Mouse (Mus musculus) right cerebral cortex, postnatal 10 days (tissue): ENCODE data around the gene Map3k7cl.

Source experiments
- DNase-seq, 2 experiments: peaks; one replicate each; pipeline ENCODE4 v3.0.0; 2021; ENCODE audit warnings: low spot score in 2 of 2

The Map3k7cl gene

GRCm38 (mm10) chr16:87585548-87586262 lies 32.6 kb downstream of the Map3k7cl start:
- DNase-seq, result no peak

- DNase-seq, result no peak
Observed at GRCm38 (mm10) chr16:87587843-87588242, 34.7 kb downstream of the Map3k7cl start.

GRCm38 (mm10) chr16:87594145-87594544 lies 41.0 kb downstream of the Map3k7cl start:
- no peak for DNase-seq

- no peak for DNase-seq
Observed at GRCm38 (mm10) chr16:87595149-87595548, 42.0 kb downstream of the Map3k7cl start.

GRCm38 (mm10) chr16:87602717-87603526 lies 49.8 kb downstream of the Map3k7cl start:
- no peak for DNase-seq

- DNase-seq, result no peak
Observed at GRCm38 (mm10) chr16:87604002-87604401, 50.9 kb downstream of the Map3k7cl start.

GRCm38 (mm10) chr16:87604883-87605282 lies 51.8 kb downstream of the Map3k7cl start:
- DNase-seq, result no peak

GRCm38 (mm10) chr16:87607383-87607782 lies 54.3 kb downstream of the Map3k7cl start:
- DNase-seq, result no peak

GRCm38 (mm10) chr16:87607959-87608358 lies 54.8 kb downstream of the Map3k7cl start:
- DNase-seq, result no peak

GRCm38 (mm10) chr16:87610142-87610541 lies 57.0 kb downstream of the Map3k7cl start:
- no peak for DNase-seq

GRCm38 (mm10) chr16:87610556-87611295 lies 57.6 kb downstream of the Map3k7cl start:
- DNase-seq, result no peak

GRCm38 (mm10) chr16:87611420-87611819 lies 58.3 kb downstream of the Map3k7cl start:
- DNase-seq, result no peak

- no peak for DNase-seq
Observed at GRCm38 (mm10) chr16:87612218-87612838, 59.2 kb downstream of the Map3k7cl start.

GRCm38 (mm10) chr16:87617377-87617776 lies 64.2 kb downstream of the Map3k7cl start:
- no peak for DNase-seq

- no peak for DNase-seq
Observed at GRCm38 (mm10) chr16:87621246-87621645, 68.1 kb downstream of the Map3k7cl start.

GRCm38 (mm10) chr16:87623881-87624280 lies 70.8 kb downstream of the Map3k7cl start:
- DNase-seq, result no peak

- no peak for DNase-seq
Observed at GRCm38 (mm10) chr16:87624937-87625336, 71.8 kb downstream of the Map3k7cl start.

GRCm38 (mm10) chr16:87625341-87625740 lies 72.2 kb downstream of the Map3k7cl start:
- peak; percentile 29 to 33 for DNase-seq

- no peak for DNase-seq
Observed at GRCm38 (mm10) chr16:87625816-87626215, 72.7 kb downstream of the Map3k7cl start.

- DNase-seq, result no peak
Observed at GRCm38 (mm10) chr16:87626696-87627095, 73.6 kb downstream of the Map3k7cl start.

- no peak for DNase-seq
Observed at GRCm38 (mm10) chr16:87634709-87635108, 81.6 kb downstream of the Map3k7cl start.

GRCm38 (mm10) chr16:87635213-87635755 lies 82.2 kb downstream of the Map3k7cl start:
- DNase-seq, result no peak
